ENCODE assay signal across 10 mouse cellular contexts in genomic region chr4:107001259-107001810, GRCm38 (mm10).
A peak's percentile ranks its signal among the peaks of the same experiment; 100 is the strongest.
DNase-seq lines count a peak whose midpoint lies in the region; ATAC-seq and TF ChIP-seq lines count a peak whose summit lies in the region.
"Had no signal": no experiment of that assay in that cellular context is flagged by ENCODE, and none has a peak within 500 bp of the region (broad histone marks: within the 10 kb centered on the region; RNA-seq: fewer than 3 reads in every experiment).

No protein-coding gene starts in this region.

- no peak overlapping the region for H3K4me2 ChIP-seq in liver, postnatal 0 days (ENCODE audit: low read depth, low read length)

- no peak for TF ChIP-seq EP300 in liver, postnatal 0 days (IDR thresholded peaks at IDR 0.05; ENCODE audit: low read depth)

- no peaks in the 10 kb centered on the region for H3K27me3 ChIP-seq in heart, embryonic 10.5 days (ENCODE audit: insufficient read depth, poor library complexity, severe bottlenecking)
- no peaks in the 10 kb centered on the region for H3K27me3 ChIP-seq in liver, postnatal 0 days (ENCODE audit: insufficient read depth, low read length)
- H3K27me3 ChIP-seq: Patski had no signal

- H3K36me3 ChIP-seq in heart, embryonic 10.5 days: peaks cover 7% of the 10 kb centered on the region; the same call in 1 of the 2 replicates
- H3K36me3 ChIP-seq in liver, postnatal 0 days (replicated peaks; ENCODE audit: insufficient read depth, low read length): no peaks in the 10 kb centered on the region

- H3K9ac ChIP-seq in liver, postnatal 0 days (replicated peaks): no peak overlapping the region

- DNase-seq in heart, embryonic 10.5 days (ENCODE audit: low spot score): no peak
- DNase-seq in heart, adult 8-10 months (ENCODE audit: low spot score): no peak
- peak; percentile 30 for DNase-seq in thymus, postnatal 0 days (ENCODE audit: low spot score)
- no peak for DNase-seq in thymus, postnatal 36 days
- DNase-seq in liver, postnatal 0 days: no peak
- DNase-seq in thymus, postnatal 4 days: peak; percentile 28
- no peak for DNase-seq in cerebellum, adult 18-20 months
- DNase-seq in spleen, adult 12 weeks (ENCODE audit: low spot score): no peak
- DNase-seq: gastrocnemius, postnatal 10 days had no signal

- H3K9me3 ChIP-seq in heart, embryonic 10.5 days: no peaks in the 10 kb centered on the region
- no peaks in the 10 kb centered on the region for H3K9me3 ChIP-seq in liver, postnatal 0 days (ENCODE audit: low read length)

- no peak for TF ChIP-seq CTCF in liver, postnatal 0 days (IDR thresholded peaks at IDR 0.05; ENCODE audit: low read depth)

- peak overlapping the region; percentile 49; the same call in 1 of the 2 replicates for H3K27ac ChIP-seq in heart, embryonic 10.5 days
- H3K27ac ChIP-seq in liver, postnatal 0 days (ENCODE audit: low read depth): no peak overlapping the region

- 44% methylated on average over 5 of the region's 5 CpGs for WGBS in heart, embryonic 10.5 days
- WGBS in liver, postnatal 0 days (ENCODE audit: insufficient replicate concordance): 59% methylated on average over 5 of the region's 5 CpGs

- H3K4me3 ChIP-seq in heart, embryonic 10.5 days: no peak overlapping the region
- H3K4me3 ChIP-seq in liver, postnatal 0 days (ENCODE audit: low read depth, low read length): no peak overlapping the region

- H3K4me1 ChIP-seq in heart, embryonic 10.5 days: peaks cover 84% of the 10 kb centered on the region
- H3K4me1 ChIP-seq in liver, postnatal 0 days (ENCODE audit: insufficient read depth): peaks cover 35% of the 10 kb centered on the region

- ATAC-seq in liver, postnatal 0 days: peak; percentile 37
- ATAC-seq: Patski had no signal

Comparison
In these comparisons a context has a peak if more than half of its experiments do, and no peak if none do; other contexts are left out.
1. DNase-seq: peak in thymus, postnatal 0 days (single experiment) and thymus, postnatal 4 days (single experiment); none in heart, embryonic 10.5 days (single experiment), heart, adult 8-10 months (single experiment), thymus, postnatal 36 days (0 of 2), liver, postnatal 0 days (single experiment), cerebellum, adult 18-20 months (0 of 2) and spleen, adult 12 weeks (single experiment).